Mouse (Mus musculus) CD4-positive, CD25-positive, alpha-beta regulatory T cell, adult 2 months (primary cell): ENCODE measurements around the gene Napb.
"Not testable (repeated sequence)": the region's sequence is repeated elsewhere in the genome, so short reads cannot be mapped to it uniquely, and the experiment has no call there.

Source experiments
- DNase-seq: peaks from one replicate; pipeline ENCODE4 v3.0.0-alpha.2; 2012; ENCODE audit warnings: low read depth, low spot score

Gene Napb

GRCm38 (mm10) chr2:148732327-148733000, at the start of gene Napb:
Napb (minus strand) TSS chr2:148732467.
- DNase-seq = peak; percentile 78

GRCm38 (mm10) chr2:148781709-148782108, 49.4 kb upstream of the Napb start, which contains the start of gene 8030411F24Rik:
8030411F24Rik (plus strand) TSS chr2:148782009.
- DNase-seq = no peak

GRCm38 (mm10) chr2:148771397-148771796, 39.1 kb upstream of the Napb start, which contains the start of gene Cst11:
Cst11 (minus strand) TSS chr2:148771497.
- not testable (repeated sequence) for DNase-seq

- DNase-seq = no peak
Observed at GRCm38 (mm10) chr2:148763648-148764388, 31.6 kb upstream of the Napb start.

- no peak for DNase-seq
Observed at GRCm38 (mm10) chr2:148754310-148754846, 22.1 kb upstream of the Napb start.

GRCm38 (mm10) chr2:148751893-148752813, 19.9 kb upstream of the Napb start:
- DNase-seq = peak; percentile 86

- DNase-seq = no peak
Observed at GRCm38 (mm10) chr2:148750058-148750457, 17.8 kb upstream of the Napb start, which contains the start of gene Cstl1. Cstl1 (plus strand) TSS chr2:148750358.

- no peak for DNase-seq
Observed at GRCm38 (mm10) chr2:148743846-148744407, 11.7 kb upstream of the Napb start.

- no peak for DNase-seq
Observed at GRCm38 (mm10) chr2:148743001-148743400, 10.7 kb upstream of the Napb start.

GRCm38 (mm10) chr2:148731614-148732326, 497 bp downstream of the Napb start:
- no peak for DNase-seq

- DNase-seq = no peak
Observed at GRCm38 (mm10) chr2:148719271-148719995, 12.8 kb downstream of the Napb start.

GRCm38 (mm10) chr2:148717072-148717471, 15.2 kb downstream of the Napb start:
- DNase-seq = no peak

- no peak for DNase-seq
Observed at GRCm38 (mm10) chr2:148712326-148712725, 19.9 kb downstream of the Napb start.

- DNase-seq = no peak
Observed at GRCm38 (mm10) chr2:148707202-148707530, 25.1 kb downstream of the Napb start.

GRCm38 (mm10) chr2:148706409-148707201, 25.7 kb downstream of the Napb start:
- peak; percentile 54 for DNase-seq

- no peak for DNase-seq
Observed at GRCm38 (mm10) chr2:148698571-148698970, 33.7 kb downstream of the Napb start.

GRCm38 (mm10) chr2:148690781-148691180, 41.5 kb downstream of the Napb start:
- DNase-seq = no peak

GRCm38 (mm10) chr2:148690291-148690690, 42.0 kb downstream of the Napb start:
- no peak for DNase-seq
